In the genomic region with DNA sequence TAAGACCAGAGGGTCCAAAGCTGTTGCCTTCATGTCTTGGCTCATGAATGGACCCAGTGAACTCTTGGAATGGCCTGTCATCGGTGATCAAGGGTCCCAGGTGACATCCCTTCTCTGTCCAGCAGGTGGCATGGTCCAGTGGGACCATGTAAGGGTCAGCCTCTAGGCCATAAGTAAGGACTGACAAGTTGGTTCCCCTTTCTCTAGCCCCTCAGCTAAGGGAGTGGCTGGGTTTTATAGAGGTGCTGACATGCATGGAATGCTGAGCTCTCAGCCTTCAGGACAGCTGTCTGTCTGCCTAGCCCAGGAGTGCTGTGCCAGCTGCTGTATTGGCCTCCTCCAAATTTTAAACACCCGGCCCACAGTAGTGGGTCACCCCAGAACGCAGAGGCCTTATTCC, we compare ENCODE assay signal across 9 mouse cellular contexts. TPM values are rescaled to one million over a fixed set of nuclear protein-coding genes. Genes with fewer than 3 reads are reported as not detected.
A peak's percentile ranks its signal among the peaks of the same experiment; 100 is the strongest.
DNase-seq lines count a peak whose midpoint lies in the region; ATAC-seq and TF ChIP-seq lines count a peak whose summit lies in the region.
"Had no signal": no experiment of that assay in that cellular context is flagged by ENCODE, and none has a peak within 500 bp of the region (broad histone marks: within the 10 kb centered on the region; RNA-seq: fewer than 3 reads in every experiment).

No protein-coding gene starts in this region.

- no peak overlapping the region for H3K27ac ChIP-seq in midbrain, postnatal 0 days (ENCODE audit: low read depth, low read length)
- no peak overlapping the region for H3K27ac ChIP-seq in midbrain, embryonic 13.5 days
- no peak overlapping the region for H3K27ac ChIP-seq in intestine, postnatal 0 days (ENCODE audit: low read depth, low read length)
- H3K27ac ChIP-seq: liver, embryonic 13.5 days had no signal

- H3K27me3 ChIP-seq in midbrain, postnatal 0 days (ENCODE audit: insufficient read depth, low read length), result no peaks in the 10 kb centered on the region
- no peaks in the 10 kb centered on the region for H3K27me3 ChIP-seq in midbrain, embryonic 13.5 days
- no peaks in the 10 kb centered on the region for H3K27me3 ChIP-seq in intestine, postnatal 0 days (replicated peaks; ENCODE audit: control insufficient read depth, insufficient read depth, low read length)

- no peak overlapping the region for H3K4me3 ChIP-seq in midbrain, postnatal 0 days (ENCODE audit: low read depth, low read length)
- no peak overlapping the region for H3K4me3 ChIP-seq in midbrain, embryonic 13.5 days (replicated peaks)
- no peak overlapping the region for H3K4me3 ChIP-seq in intestine, postnatal 0 days (ENCODE audit: low read depth, low read length)
- H3K4me3 ChIP-seq: liver, embryonic 13.5 days had no signal

- no peak overlapping the region for H3K9ac ChIP-seq in midbrain, postnatal 0 days (replicated peaks; ENCODE audit: low read length, poor library complexity, severe bottlenecking)
- no peak overlapping the region for H3K9ac ChIP-seq in midbrain, embryonic 13.5 days (replicated peaks)
- no peak overlapping the region for H3K9ac ChIP-seq in intestine, postnatal 0 days (ENCODE audit: low read depth, low read length)
- H3K9ac ChIP-seq: liver, embryonic 13.5 days had no signal

- H3K4me1 ChIP-seq in midbrain, postnatal 0 days (ENCODE audit: insufficient read depth, low read length), result 0 out of 2 replicates have a peak, but pooled peaks cover 7% of the 10 kb centered on the region
- peaks cover 26% of the 10 kb centered on the region for H3K4me1 ChIP-seq in midbrain, embryonic 13.5 days (replicated peaks)
- 0 out of 2 replicates have a peak, but pooled peaks cover 3% of the 10 kb centered on the region for H3K4me1 ChIP-seq in intestine, postnatal 0 days (replicated peaks; ENCODE audit: control insufficient read depth, insufficient read depth, low read length)

- peak; percentile 71 for TF ChIP-seq CTCF in midbrain, postnatal 0 days (IDR thresholded peaks at IDR 0.05)
- peak; percentile 80 for TF ChIP-seq CTCF in intestine, postnatal 0 days (IDR thresholded peaks at IDR 0.05; ENCODE audit: low read depth)

- 76% methylated on average over 3 of the region's 3 CpGs for WGBS in midbrain, postnatal 0 days
- WGBS in midbrain, embryonic 13.5 days, result 75% methylated on average over 3 of the region's 3 CpGs
- WGBS in intestine, postnatal 0 days, result 64% methylated on average over 3 of the region's 3 CpGs

- ATAC-seq in midbrain, postnatal 0 days (ENCODE audit: low FRiP score), result no peak
- no peak for ATAC-seq in midbrain, embryonic 13.5 days
- ATAC-seq in intestine, postnatal 0 days, result no peak
- peak; percentile 52 for ATAC-seq in megakaryocyte, adult 5-6 weeks (ENCODE audit: poor library complexity, severe bottlenecking)

- peak; percentile 75 for DNase-seq in embryo, embryonic 10 days (ENCODE audit: low spot score)
- no peak for DNase-seq in embryo, embryonic 9.5 days (ENCODE audit: extremely low spot score)
- peak; percentile 23 for DNase-seq in midbrain, postnatal 0 days (ENCODE audit: low spot score)
- DNase-seq in cerebellum, adult 11 months, result peak; percentile 43
- no peak for DNase-seq in right cerebral cortex, postnatal 10 days (ENCODE audit: low spot score in 2 of 2)
- DNase-seq: liver, embryonic 13.5 days had no signal

- no peak overlapping the region for H3K4me2 ChIP-seq in midbrain, postnatal 0 days (ENCODE audit: low read depth, low read length, poor library complexity, severe bottlenecking)
- H3K4me2 ChIP-seq in midbrain, embryonic 13.5 days (replicated peaks), result no peak overlapping the region
- H3K4me2 ChIP-seq in intestine, postnatal 0 days (replicated peaks; ENCODE audit: low read depth), result no peak overlapping the region
- H3K4me2 ChIP-seq: liver, embryonic 13.5 days had no signal

- no peaks in the 10 kb centered on the region for H3K36me3 ChIP-seq in midbrain, postnatal 0 days (ENCODE audit: insufficient read depth, low read length)
- no peaks in the 10 kb centered on the region for H3K36me3 ChIP-seq in midbrain, embryonic 13.5 days
- no peaks in the 10 kb centered on the region for H3K36me3 ChIP-seq in intestine, postnatal 0 days (ENCODE audit: control insufficient read depth, insufficient read depth)
- H3K36me3 ChIP-seq: liver, embryonic 13.5 days had no signal

- H3K9me3 ChIP-seq in midbrain, postnatal 0 days (ENCODE audit: low read length), result no peaks in the 10 kb centered on the region
- no peaks in the 10 kb centered on the region for H3K9me3 ChIP-seq in midbrain, embryonic 13.5 days
- no peaks in the 10 kb centered on the region for H3K9me3 ChIP-seq in intestine, postnatal 0 days (ENCODE audit: control insufficient read depth)
- H3K9me3 ChIP-seq: liver, embryonic 13.5 days had no signal

RNA-seq across cellular contexts. Expression of a gene that starts 3.5 kb away (rescaled TPM):
- total RNA-seq in midbrain, postnatal 0 days (2014; rRNA removed), result 0.16 TPM in 1 of 2 replicates, not detected in the other
- 0.15 TPM in 1 of 2 replicates, not detected in the other for polyA plus RNA-seq in midbrain, postnatal 0 days (2015; fragmentation: Nextera tagmentation; extraction: Ambion mirVana)
- not detected in 2 replicates for polyA plus RNA-seq in midbrain, embryonic 13.5 days (2015; fragmentation: Nextera tagmentation; extraction: Ambion mirVana)
- not detected in 2 replicates for polyA plus RNA-seq in intestine, postnatal 0 days (2015; fragmentation: Nextera tagmentation; extraction: Ambion mirVana)
- not detected in 2 replicates for total RNA-seq in megakaryocyte, adult 5-6 weeks (2015)
- not detected in 2 replicates for total RNA-seq in megakaryocyte, adult 5-6 weeks (2017)

RNA-seq across cellular contexts. Expression of a gene that starts 3.7 kb away (rescaled TPM):
- 14.3 and 17.0 TPM in 2 replicates for total RNA-seq in midbrain, postnatal 0 days (2014; rRNA removed)
- polyA plus RNA-seq in midbrain, postnatal 0 days (2015; fragmentation: Nextera tagmentation; extraction: Ambion mirVana), result 7.3 and 9.3 TPM in 2 replicates
- polyA plus RNA-seq in midbrain, embryonic 13.5 days (2015; fragmentation: Nextera tagmentation; extraction: Ambion mirVana), result 6.0 and 6.9 TPM in 2 replicates
- 1.0 and 1.3 TPM in 2 replicates for polyA plus RNA-seq in intestine, postnatal 0 days (2015; fragmentation: Nextera tagmentation; extraction: Ambion mirVana)
- total RNA-seq in megakaryocyte, adult 5-6 weeks (2015), result not detected in 2 replicates
- not detected in 2 replicates for total RNA-seq in megakaryocyte, adult 5-6 weeks (2017)

RNA-seq across cellular contexts. Expression of a gene that starts 47.7 kb away (rescaled TPM):
- total RNA-seq in midbrain, postnatal 0 days (2014; rRNA removed), result 23.8 and 31.8 TPM in 2 replicates
- 14.4 and 14.8 TPM in 2 replicates for polyA plus RNA-seq in midbrain, postnatal 0 days (2015; fragmentation: Nextera tagmentation; extraction: Ambion mirVana)
- 3.6 and 3.8 TPM in 2 replicates for polyA plus RNA-seq in midbrain, embryonic 13.5 days (2015; fragmentation: Nextera tagmentation; extraction: Ambion mirVana)
- polyA plus RNA-seq in intestine, postnatal 0 days (2015; fragmentation: Nextera tagmentation; extraction: Ambion mirVana), result 0.59 and 0.93 TPM in 2 replicates
- total RNA-seq in megakaryocyte, adult 5-6 weeks (2015), result 23.0 and 23.3 TPM in 2 replicates
- total RNA-seq in megakaryocyte, adult 5-6 weeks (2017), result 39.1 and 40.0 TPM in 2 replicates

Comparison
In these comparisons a context has a peak if more than half of its experiments do, and no peak if none do; other contexts are left out.
1. DNase-seq: peak in embryo, embryonic 10 days (single experiment), midbrain, postnatal 0 days (single experiment) and cerebellum, adult 11 months (single experiment); none in embryo, embryonic 9.5 days (single experiment) and right cerebral cortex, postnatal 10 days (0 of 2).